Mouse (Mus musculus) embryonic facial prominence, embryonic 10.5 days (tissue): ENCODE measurements at regions not wholly inside any gene's neighbourhood (a gene's known extent, or its start where the extent isn't known, plus 50 kb on each side); places are given as distances from the start of the nearest gene placed in this dataset.
A peak's percentile ranks its signal among the peaks of the same experiment; 100 is the strongest.

ENCODE experiments used
- DNase-seq: peaks from one replicate; pipeline ENCODE4 v3.0.0-alpha.2; 2017; ENCODE audit warnings: low spot score
- H3K27ac ChIP-seq: fragments of 300-500 bp; sonication (generic); replicated peaks from 2 replicates; pipeline ENCODE4 v1.5.1; 2016; ENCODE audit warnings: mild to moderate bottlenecking
- H3K27me3 ChIP-seq: fragments of 300-500 bp; sonication (generic); replicated peaks from 2 replicates; pipeline ENCODE4 v1.6.1; 2016; ENCODE audit warnings: low read depth, mild to moderate bottlenecking; ENCODE audit not compliant: poor library complexity, severe bottlenecking
- H3K36me3 ChIP-seq: fragments of 300-500 bp; sonication (generic); replicated peaks from 2 replicates; pipeline ENCODE4 v1.6.1; 2016; ENCODE audit warnings: mild to moderate bottlenecking, moderate library complexity
- H3K4me1 ChIP-seq: fragments of 300-500 bp; sonication (generic); 2 replicates; pipeline ENCODE4 v1.6.1; 2016
- H3K4me3 ChIP-seq: fragments of 300-500 bp; sonication (generic); 2 replicates; pipeline ENCODE4 v1.5.1; 2016; ENCODE audit warnings: mild to moderate bottlenecking, moderate library complexity
- H3K9me3 ChIP-seq: fragments of 300-500 bp; sonication (generic); 2 replicates; pipeline ENCODE4 v1.6.1; 2016; ENCODE audit warnings: mild to moderate bottlenecking
- WGBS: fragments of 180-500 bp; shearing (Covaris S2); methylation state at CpG from one replicate; pipeline ENCODE4 v1.1.7; 2016; 5-methylcytosine and 5-hydroxymethylcytosine counted together

- WGBS, result 47% methylated on average over 11 of the region's 11 CpGs
Measured at GRCm38 (mm10) chr1:30536989-30537975, 336.4 kb downstream of the Phf3 start.

GRCm38 (mm10) chr1:30517348-30517747, 356.4 kb downstream of the Phf3 start:
- no peak for DNase-seq
- H3K36me3 ChIP-seq, result no peaks in the 10 kb centered on the region
- H3K4me1 ChIP-seq, result no peaks in the 10 kb centered on the region
- H3K27me3 ChIP-seq, result no peaks in the 10 kb centered on the region
- WGBS, result 73% methylated on average over 3 of the region's 3 CpGs
- no peaks in the 10 kb centered on the region for H3K9me3 ChIP-seq
- no peak overlapping the region for H3K27ac ChIP-seq
- H3K4me3 ChIP-seq, result no peak overlapping the region

More at GRCm38 (mm10) chr1:30536989-30537975, 336.4 kb downstream of the Phf3 start:
- no peaks in the 10 kb centered on the region for H3K36me3 ChIP-seq
- no peak overlapping the region for H3K4me3 ChIP-seq
- H3K9me3 ChIP-seq, result no peaks in the 10 kb centered on the region
- no peaks in the 10 kb centered on the region for H3K27me3 ChIP-seq
- DNase-seq, result peak; percentile 28
- H3K27ac ChIP-seq, result peak overlapping the region; percentile 70
- H3K4me1 ChIP-seq, result peaks cover 16% of the 10 kb centered on the region

- Histone ChIP-seq H3K27ac (no peak overlapping the region), H3K27me3 (no peaks in the 10 kb centered on the region), H3K36me3 (no peaks in the 10 kb centered on the region), H3K9me3 (no peaks in the 10 kb centered on the region), H3K4me3 (no peak overlapping the region), H3K4me1 (no peaks in the 10 kb centered on the region)
- WGBS, result 88% methylated on average over 6 of the region's 6 CpGs
- DNase-seq, result no peak
Measured at GRCm38 (mm10) chr1:30515846-30516245, 357.9 kb downstream of the Phf3 start.

GRCm38 (mm10) chr1:30503224-30503623, 370.5 kb downstream of the Phf3 start:
- no peak for DNase-seq
- Histone ChIP-seq H3K27me3 (no peaks in the 10 kb centered on the region), H3K36me3 (no peaks in the 10 kb centered on the region), H3K4me1 (no peaks in the 10 kb centered on the region), H3K9me3 (no peaks in the 10 kb centered on the region), H3K4me3 (no peak overlapping the region), H3K27ac (no peak overlapping the region)
- 38% methylated on average over 1 of the region's 1 CpGs for WGBS

GRCm38 (mm10) chr1:30460295-30460958, 413.3 kb downstream of the Phf3 start:
- H3K36me3 ChIP-seq, result no peaks in the 10 kb centered on the region
- 87% methylated on average over 4 of the region's 4 CpGs for WGBS
- no peaks in the 10 kb centered on the region for H3K27me3 ChIP-seq
- H3K4me3 ChIP-seq, result no peak overlapping the region
- H3K4me1 ChIP-seq, result no peaks in the 10 kb centered on the region
- no peak overlapping the region for H3K27ac ChIP-seq
- no peak for DNase-seq
- no peaks in the 10 kb centered on the region for H3K9me3 ChIP-seq

GRCm38 (mm10) chr1:30437964-30438363, 435.8 kb downstream of the Phf3 start:
- WGBS, result 62% methylated on average over 1 of the region's 1 CpGs
- DNase-seq, result no peak
- Histone ChIP-seq H3K27me3 (no peaks in the 10 kb centered on the region), H3K4me1 (no peaks in the 10 kb centered on the region), H3K9me3 (no peaks in the 10 kb centered on the region), H3K36me3 (no peaks in the 10 kb centered on the region), H3K4me3 (no peak overlapping the region), H3K27ac (no peak overlapping the region)

GRCm38 (mm10) chr1:30416582-30416981, 457.1 kb downstream of the Phf3 start:
- no peaks in the 10 kb centered on the region for H3K36me3 ChIP-seq

GRCm38 (mm10) chr1:30414881-30415439, 458.8 kb downstream of the Phf3 start:
- Histone ChIP-seq H3K4me1 (no peaks in the 10 kb centered on the region), H3K27me3 (no peaks in the 10 kb centered on the region), H3K27ac (no peak overlapping the region), H3K36me3 (no peaks in the 10 kb centered on the region), H3K9me3 (no peaks in the 10 kb centered on the region), H3K4me3 (no peak overlapping the region)
- no peak for DNase-seq
- 61% methylated on average over 2 of the region's 2 CpGs for WGBS

More at GRCm38 (mm10) chr1:30416582-30416981, 457.1 kb downstream of the Phf3 start:
- H3K4me3 ChIP-seq, result no peak overlapping the region
- H3K9me3 ChIP-seq, result no peaks in the 10 kb centered on the region
- DNase-seq, result no peak
- no peaks in the 10 kb centered on the region for H3K4me1 ChIP-seq
- H3K27ac ChIP-seq, result no peak overlapping the region
- no peaks in the 10 kb centered on the region for H3K27me3 ChIP-seq
